Mouse (Mus musculus): ENCODE results near the gene Fndc10. TPM values are rescaled to one million over a fixed set of nuclear protein-coding genes. Genes with fewer than 3 reads are reported as not detected.

Gene Fndc10
- polyA plus RNA-seq, 1 experiment from 2014 or later: 0.86 TPM

GRCm38 (mm10) chr4:155710521-155711252, 16.5 kb downstream of the Fndc10 start:
- H3K27ac ChIP-seq (ENCODE audit: low read depth, low read length): no peak overlapping the region
- H3K4me3 ChIP-seq (ENCODE audit: low read depth, low read length): no peak overlapping the region
- H3K36me3 ChIP-seq (ENCODE audit: control insufficient read depth, insufficient read depth, low read length): peaks cover 7% of the 10 kb centered on the region; the same call in 1 of the 2 replicates
- H3K4me1 ChIP-seq (replicated peaks; ENCODE audit: control insufficient read depth, insufficient read depth, low read length): peaks cover 16% of the 10 kb centered on the region
- ATAC-seq (replicated peaks; ENCODE audit: low FRiP score) (no peak), DNase-seq (ENCODE audit: low spot score) (no peak)
- WGBS: 61% methylated on average over 6 of the region's 6 CpGs
- no peak overlapping the region for H3K9ac ChIP-seq (ENCODE audit: low read depth, low read length)
- no peaks in the 10 kb centered on the region for H3K9me3 ChIP-seq (ENCODE audit: control insufficient read depth, low read length)
- no peak overlapping the region; the same call in 1 of the 2 replicates for H3K4me2 ChIP-seq
- no peaks in the 10 kb centered on the region for H3K27me3 ChIP-seq (replicated peaks; ENCODE audit: control insufficient read depth, insufficient read depth, low read length)

- Histone ChIP-seq H3K4me2 (no peak overlapping the region), H3K4me3 (ENCODE audit: low read depth, low read length) (no peak overlapping the region), H3K9ac (ENCODE audit: low read depth, low read length) (no peak overlapping the region), H3K36me3 (ENCODE audit: control insufficient read depth, insufficient read depth, low read length) (peaks cover 9% of the 10 kb centered on the region), H3K4me1 (replicated peaks; ENCODE audit: control insufficient read depth, insufficient read depth, low read length) (no peaks in the 10 kb centered on the region), H3K9me3 (ENCODE audit: control insufficient read depth, low read length) (no peaks in the 10 kb centered on the region), H3K27me3 (replicated peaks; ENCODE audit: control insufficient read depth, insufficient read depth, low read length) (no peaks in the 10 kb centered on the region), H3K27ac (ENCODE audit: low read depth, low read length) (no peak overlapping the region)
- 59% methylated on average over 4 of the region's 4 CpGs for WGBS
- DNase-seq (ENCODE audit: low spot score) (no peak), ATAC-seq (replicated peaks; ENCODE audit: low FRiP score) (no peak)
Observed at GRCm38 (mm10) chr4:155721668-155722083, 27.5 kb downstream of the Fndc10 start.

- H3K36me3 ChIP-seq (ENCODE audit: control insufficient read depth, insufficient read depth, low read length): peaks cover 16% of the 10 kb centered on the region
- WGBS: 88% methylated on average over 2 of the region's 2 CpGs
- H3K27me3 ChIP-seq (replicated peaks; ENCODE audit: control insufficient read depth, insufficient read depth, low read length): no peaks in the 10 kb centered on the region
Observed at GRCm38 (mm10) chr4:155727993-155728392, 33.9 kb downstream of the Fndc10 start.

GRCm38 (mm10) chr4:155733267-155733666, 39.1 kb downstream of the Fndc10 start:
- H3K9me3 ChIP-seq (ENCODE audit: control insufficient read depth, low read length): no peaks in the 10 kb centered on the region
- H3K4me1 ChIP-seq (replicated peaks; ENCODE audit: control insufficient read depth, insufficient read depth, low read length): peaks cover 16% of the 10 kb centered on the region
- H3K27me3 ChIP-seq (replicated peaks; ENCODE audit: control insufficient read depth, insufficient read depth, low read length): no peaks in the 10 kb centered on the region
- ATAC-seq (replicated peaks; ENCODE audit: low FRiP score) (no peak), DNase-seq (ENCODE audit: low spot score) (no peak)
- peaks cover 9% of the 10 kb centered on the region for H3K36me3 ChIP-seq (ENCODE audit: control insufficient read depth, insufficient read depth, low read length)
- H3K27ac ChIP-seq (ENCODE audit: low read depth, low read length): no peak overlapping the region
- H3K4me2 ChIP-seq: peak overlapping the region; percentile 97
- WGBS: 90% methylated on average over 10 of the region's 10 CpGs
- no peak overlapping the region for H3K4me3 ChIP-seq (ENCODE audit: low read depth, low read length)
- no peak overlapping the region for H3K9ac ChIP-seq (ENCODE audit: low read depth, low read length)

More at GRCm38 (mm10) chr4:155727993-155728392, 33.9 kb downstream of the Fndc10 start:
- no peak overlapping the region for H3K4me2 ChIP-seq
- no peak overlapping the region for H3K27ac ChIP-seq (ENCODE audit: low read depth, low read length)
- ATAC-seq (replicated peaks; ENCODE audit: low FRiP score): no peak
- DNase-seq (ENCODE audit: low spot score): no peak
- H3K4me1 ChIP-seq (replicated peaks; ENCODE audit: control insufficient read depth, insufficient read depth, low read length): no peaks in the 10 kb centered on the region
- H3K9me3 ChIP-seq (ENCODE audit: control insufficient read depth, low read length): no peaks in the 10 kb centered on the region
- no peak overlapping the region for H3K4me3 ChIP-seq (ENCODE audit: low read depth, low read length)
- no peak overlapping the region for H3K9ac ChIP-seq (ENCODE audit: low read depth, low read length)

- Histone ChIP-seq H3K4me2 (peak within 1 kb of the TSS; percentile 97), H3K36me3 (ENCODE audit: control insufficient read depth, insufficient read depth, low read length) (peaks cover 6% of the 10 kb centered on the region; the same call in 1 of the 2 replicates), H3K4me1 (replicated peaks; ENCODE audit: control insufficient read depth, insufficient read depth, low read length) (peaks cover 16% of the 10 kb centered on the region), H3K27ac (ENCODE audit: low read depth, low read length) (peak within 1 kb of the TSS; percentile 60; the same call in 1 of the 2 replicates), H3K27me3 (replicated peaks; ENCODE audit: control insufficient read depth, insufficient read depth, low read length) (no peaks in the 10 kb centered on the region), H3K4me3 (ENCODE audit: low read depth, low read length) (peak within 1 kb of the TSS; percentile 76), H3K9me3 (ENCODE audit: control insufficient read depth, low read length) (no peaks in the 10 kb centered on the region), H3K9ac (ENCODE audit: low read depth, low read length) (peak within 1 kb of the TSS; percentile 66)
- ATAC-seq (replicated peaks; ENCODE audit: low FRiP score) (peak; percentile 88), DNase-seq (ENCODE audit: low spot score) (peak; percentile 85)
- under 1% methylated on average over 30 of the region's 35 CpGs for WGBS
Observed at GRCm38 (mm10) chr4:155734350-155734941, 40.3 kb downstream of the Fndc10 start, which contains the start of gene Tmem240. Tmem240 (plus strand) TSS chr4:155734800.

GRCm38 (mm10) chr4:155734951-155735702, 41.0 kb downstream of the Fndc10 start:
- ATAC-seq (replicated peaks; ENCODE audit: low FRiP score): peak; percentile 74
- H3K9ac ChIP-seq (ENCODE audit: low read depth, low read length): peak overlapping the region; percentile 66
- 2% methylated on average over 60 of the region's 79 CpGs for WGBS
- peaks cover 11% of the 10 kb centered on the region; the same call in 1 of the 2 replicates for H3K36me3 ChIP-seq (ENCODE audit: control insufficient read depth, insufficient read depth, low read length)
- peak overlapping the region; percentile 97 for H3K4me2 ChIP-seq
- peaks cover 16% of the 10 kb centered on the region for H3K4me1 ChIP-seq (replicated peaks; ENCODE audit: control insufficient read depth, insufficient read depth, low read length)
- H3K9me3 ChIP-seq (ENCODE audit: control insufficient read depth, low read length): no peaks in the 10 kb centered on the region
- no peaks in the 10 kb centered on the region for H3K27me3 ChIP-seq (replicated peaks; ENCODE audit: control insufficient read depth, insufficient read depth, low read length)
- DNase-seq (ENCODE audit: low spot score): peak; percentile 54
- H3K27ac ChIP-seq (ENCODE audit: low read depth, low read length): peak overlapping the region; percentile 60; the same call in 1 of the 2 replicates
- H3K4me3 ChIP-seq (ENCODE audit: low read depth, low read length): peak overlapping the region; percentile 76

GRCm38 (mm10) chr4:155735788-155736187, 41.6 kb downstream of the Fndc10 start:
- Histone ChIP-seq H3K9ac (ENCODE audit: low read depth, low read length) (peak overlapping the region; percentile 66), H3K4me1 (replicated peaks; ENCODE audit: control insufficient read depth, insufficient read depth, low read length) (peaks cover 16% of the 10 kb centered on the region), H3K9me3 (ENCODE audit: control insufficient read depth, low read length) (no peaks in the 10 kb centered on the region), H3K36me3 (ENCODE audit: control insufficient read depth, insufficient read depth, low read length) (peaks cover 17% of the 10 kb centered on the region; the same call in 1 of the 2 replicates), H3K27ac (ENCODE audit: low read depth, low read length) (no peak overlapping the region), H3K27me3 (replicated peaks; ENCODE audit: control insufficient read depth, insufficient read depth, low read length) (no peaks in the 10 kb centered on the region), H3K4me3 (ENCODE audit: low read depth, low read length) (peak overlapping the region; percentile 76), H3K4me2 (peak overlapping the region; percentile 97)
- 71% methylated on average over 5 of the region's 5 CpGs for WGBS
- ATAC-seq (replicated peaks; ENCODE audit: low FRiP score) (no peak), DNase-seq (ENCODE audit: low spot score) (no peak)

GRCm38 (mm10) chr4:155736421-155736820, 42.3 kb downstream of the Fndc10 start:
- no peak for DNase-seq (ENCODE audit: low spot score)
- 91% methylated on average over 5 of the region's 5 CpGs for WGBS
- Histone ChIP-seq H3K4me3 (ENCODE audit: low read depth, low read length) (peak overlapping the region; percentile 76; the same call in 1 of the 2 replicates), H3K4me1 (replicated peaks; ENCODE audit: control insufficient read depth, insufficient read depth, low read length) (peaks cover 16% of the 10 kb centered on the region), H3K9ac (ENCODE audit: low read depth, low read length) (0 out of 2 replicates have a peak overlapping the region, but pooled peaks have one; percentile 30), H3K27me3 (replicated peaks; ENCODE audit: control insufficient read depth, insufficient read depth, low read length) (no peaks in the 10 kb centered on the region), H3K27ac (ENCODE audit: low read depth, low read length) (no peak overlapping the region), H3K4me2 (no peak overlapping the region), H3K9me3 (ENCODE audit: control insufficient read depth, low read length) (no peaks in the 10 kb centered on the region), H3K36me3 (ENCODE audit: control insufficient read depth, insufficient read depth, low read length) (peaks cover 21% of the 10 kb centered on the region)
- no peak for ATAC-seq (replicated peaks; ENCODE audit: low FRiP score)
